Mouse (Mus musculus) left cerebral cortex, postnatal 4 days (tissue): ENCODE data around the gene Dhx57. TPM values are rescaled to one million over a fixed set of nuclear protein-coding genes. Genes with fewer than 3 reads are reported as not detected.

Source experiments
- DNase-seq: peaks from one replicate; pipeline ENCODE4 v3.0.0-alpha.2; 2022
- intact Hi-C: fragments of 180-260 bp; cut with DNase I; formaldehyde crosslinking; loops from one replicate; pipeline ENCODE4 v1.15.1; 2025
- total RNA-seq, 2 experiments: library from RNA; stranded (reverse); gene quantifications; 2 replicates each; pipeline ENCODE4 v1.2.3; 2021

The Dhx57 gene
- total RNA-seq, 2 experiments from 2014 or later = 102 to 103 TPM

GRCm38 (mm10) chr17:80206301-80206670, 84.0 kb downstream of the Dhx57 start:
- intact Hi-C loops = no loop called here
- peak; percentile 56 for DNase-seq

GRCm38 (mm10) chr17:80205657-80206056, 84.6 kb downstream of the Dhx57 start:
- intact Hi-C loops = no loop called here

GRCm38 (mm10) chr17:80199160-80199778, 91.0 kb downstream of the Dhx57 start:
- no peak for DNase-seq
- intact Hi-C loops = loop anchor here (2.0 kb wide), 1 partner anchor 342 kb away; no protein-coding TSS in a partner anchor

More at GRCm38 (mm10) chr17:80205657-80206056, 84.6 kb downstream of the Dhx57 start:
- DNase-seq = no peak

GRCm38 (mm10) chr17:80193075-80193474, 97.2 kb downstream of the Dhx57 start:
- no peak for DNase-seq
- intact Hi-C loops = loop anchor here (5.0 kb wide), 1 partner anchor 531 kb away; no protein-coding TSS in a partner anchor

Other genes with a start within 250 kb of the Dhx57 start
- 10 to 100 TPM; 86.5 to 92.9 TPM for gene Hnrnpll, start 228.1 kb downstream of the Dhx57 start, total RNA-seq
- 1 to 10 TPM; 1.2 to 1.5 TPM for gene Galm, start 163.0 kb downstream of the Dhx57 start, total RNA-seq
- gene Srsf7, start 83.2 kb downstream of the Dhx57 start, total RNA-seq = 100 to 1,000 TPM; 179 to 182 TPM
- under 1 TPM in 1 of 2 experiments, not detected in 1; 0.28 TPM for gene Ttc39d, start 83.0 kb downstream of the Dhx57 start, total RNA-seq
- gene Gemin6, start 66.0 kb downstream of the Dhx57 start, total RNA-seq = 1 to 10 TPM; 6.8 to 8.4 TPM
- 10 to 100 TPM; 13.6 to 18.2 TPM for gene Morn2, start 273 bp downstream of the Dhx57 start, total RNA-seq
- 1 to 10 TPM; 2.4 to 3.0 TPM for gene Arhgef33, start 16.9 kb upstream of the Dhx57 start, total RNA-seq
- gene Gm10190, start 83.1 kb upstream of the Dhx57 start, total RNA-seq = 1 to 10 TPM; 1.9 to 2.6 TPM
- gene Sos1, start 190.0 kb upstream of the Dhx57 start, total RNA-seq = 10 to 100 TPM; 43.5 to 45.9 TPM